Mouse (Mus musculus): ENCODE results near the gene Ybey. TPM values are rescaled to one million over a fixed set of nuclear protein-coding genes. Genes with fewer than 3 reads are reported as not detected.

Gene Ybey
- polyA plus RNA-seq, 1 experiment, result not detected

GRCm38 (mm10) chr10:76489205-76489604 is 20.3 kb upstream of the Ybey start:
- 92% methylated on average over 15 of the region's 15 CpGs for WGBS
- Histone ChIP-seq H3K27ac (ENCODE audit: insufficient read depth, low read depth, low read length) (no peak overlapping the region), H3K4me1 (ENCODE audit: control insufficient read depth, insufficient read depth, low read length) (no peaks in the 10 kb centered on the region), H3K4me3 (ENCODE audit: insufficient read depth, low read depth, low read length) (no peak overlapping the region)
- TF ChIP-seq CTCF (IDR thresholded peaks at IDR 0.05; ENCODE audit: insufficient read depth, low read depth, low read length), result no peak
- no peak for TF ChIP-seq POLR2A (IDR thresholded peaks at IDR 0.05; ENCODE audit: insufficient read depth, low read depth, low read length)

- WGBS, result 96% methylated on average over 8 of the region's 8 CpGs
- no peak for TF ChIP-seq POLR2A (IDR thresholded peaks at IDR 0.05; ENCODE audit: insufficient read depth, low read depth, low read length)
- no peak for TF ChIP-seq CTCF (IDR thresholded peaks at IDR 0.05; ENCODE audit: insufficient read depth, low read depth, low read length)
- Histone ChIP-seq H3K27ac (ENCODE audit: insufficient read depth, low read depth, low read length) (no peak overlapping the region), H3K4me1 (ENCODE audit: control insufficient read depth, insufficient read depth, low read length) (no peaks in the 10 kb centered on the region), H3K4me3 (ENCODE audit: insufficient read depth, low read depth, low read length) (no peak overlapping the region)
Measured at GRCm38 (mm10) chr10:76488265-76488664, 19.4 kb upstream of the Ybey start.

- no peak for TF ChIP-seq CTCF (IDR thresholded peaks at IDR 0.05; ENCODE audit: insufficient read depth, low read depth, low read length)
- TF ChIP-seq POLR2A (IDR thresholded peaks at IDR 0.05; ENCODE audit: insufficient read depth, low read depth, low read length), result no peak
- Histone ChIP-seq H3K4me3 (ENCODE audit: insufficient read depth, low read depth, low read length) (no peak overlapping the region), H3K4me1 (ENCODE audit: control insufficient read depth, insufficient read depth, low read length) (no peaks in the 10 kb centered on the region), H3K27ac (ENCODE audit: insufficient read depth, low read depth, low read length) (no peak overlapping the region)
- WGBS, result 97% methylated on average over 2 of the region's 2 CpGs
Measured at GRCm38 (mm10) chr10:76486302-76486701, 17.4 kb upstream of the Ybey start.

- Histone ChIP-seq H3K4me3 (ENCODE audit: insufficient read depth, low read depth, low read length) (no peak overlapping the region), H3K4me1 (ENCODE audit: control insufficient read depth, insufficient read depth, low read length) (no peaks in the 10 kb centered on the region), H3K27ac (ENCODE audit: insufficient read depth, low read depth, low read length) (no peak overlapping the region)
- TF ChIP-seq POLR2A (IDR thresholded peaks at IDR 0.05; ENCODE audit: insufficient read depth, low read depth, low read length) (no peak), CTCF (IDR thresholded peaks at IDR 0.05; ENCODE audit: insufficient read depth, low read depth, low read length) (no peak)
- WGBS, result 95% methylated on average over 6 of the region's 6 CpGs
Measured at GRCm38 (mm10) chr10:76481480-76481879, 12.6 kb upstream of the Ybey start.

GRCm38 (mm10) chr10:76480851-76481250 is 11.9 kb upstream of the Ybey start:
- no peak for TF ChIP-seq CTCF (IDR thresholded peaks at IDR 0.05; ENCODE audit: insufficient read depth, low read depth, low read length)
- no peak for TF ChIP-seq POLR2A (IDR thresholded peaks at IDR 0.05; ENCODE audit: insufficient read depth, low read depth, low read length)
- Histone ChIP-seq H3K27ac (ENCODE audit: insufficient read depth, low read depth, low read length) (no peak overlapping the region), H3K4me3 (ENCODE audit: insufficient read depth, low read depth, low read length) (no peak overlapping the region), H3K4me1 (ENCODE audit: control insufficient read depth, insufficient read depth, low read length) (no peaks in the 10 kb centered on the region)
- 93% methylated on average over 13 of the region's 13 CpGs for WGBS

- H3K4me1 ChIP-seq (ENCODE audit: control insufficient read depth, insufficient read depth, low read length), result peaks cover 27% of the 10 kb centered on the region
- TF ChIP-seq POLR2A (IDR thresholded peaks at IDR 0.05; ENCODE audit: insufficient read depth, low read depth, low read length), result no peak
- TF ChIP-seq CTCF (IDR thresholded peaks at IDR 0.05; ENCODE audit: insufficient read depth, low read depth, low read length), result no peak
- WGBS, result 80% methylated on average over 5 of the region's 5 CpGs
- H3K27ac ChIP-seq (ENCODE audit: insufficient read depth, low read depth, low read length), result no peak overlapping the region
- no peak overlapping the region for H3K4me3 ChIP-seq (ENCODE audit: insufficient read depth, low read depth, low read length)
Measured at GRCm38 (mm10) chr10:76473759-76474158, 4.8 kb upstream of the Ybey start.

GRCm38 (mm10) chr10:76462721-76463120 is 6.2 kb downstream of the Ybey start:
- Histone ChIP-seq H3K4me1 (ENCODE audit: control insufficient read depth, insufficient read depth, low read length) (no peaks in the 10 kb centered on the region), H3K4me3 (ENCODE audit: insufficient read depth, low read depth, low read length) (no peak overlapping the region), H3K27ac (ENCODE audit: insufficient read depth, low read depth, low read length) (no peak overlapping the region)
- WGBS, result 89% methylated on average over 6 of the region's 6 CpGs
- no peak for TF ChIP-seq POLR2A (IDR thresholded peaks at IDR 0.05; ENCODE audit: insufficient read depth, low read depth, low read length)
- no peak for TF ChIP-seq CTCF (IDR thresholded peaks at IDR 0.05; ENCODE audit: insufficient read depth, low read depth, low read length)

GRCm38 (mm10) chr10:76462312-76462711 is 6.6 kb downstream of the Ybey start:
- WGBS, result 91% methylated on average over 7 of the region's 7 CpGs
- no peaks in the 10 kb centered on the region for H3K4me1 ChIP-seq (ENCODE audit: control insufficient read depth, insufficient read depth, low read length)
- no peak overlapping the region for H3K27ac ChIP-seq (ENCODE audit: insufficient read depth, low read depth, low read length)
- H3K4me3 ChIP-seq (ENCODE audit: insufficient read depth, low read depth, low read length), result no peak overlapping the region
- TF ChIP-seq POLR2A (IDR thresholded peaks at IDR 0.05; ENCODE audit: insufficient read depth, low read depth, low read length), result no peak
- no peak for TF ChIP-seq CTCF (IDR thresholded peaks at IDR 0.05; ENCODE audit: insufficient read depth, low read depth, low read length)

- TF ChIP-seq CTCF (IDR thresholded peaks at IDR 0.05; ENCODE audit: insufficient read depth, low read depth, low read length), result no peak
- 93% methylated on average over 1 of the region's 1 CpGs for WGBS
- Histone ChIP-seq H3K4me3 (ENCODE audit: insufficient read depth, low read depth, low read length) (no peak overlapping the region), H3K4me1 (ENCODE audit: control insufficient read depth, insufficient read depth, low read length) (no peaks in the 10 kb centered on the region), H3K27ac (ENCODE audit: insufficient read depth, low read depth, low read length) (no peak overlapping the region)
Measured at GRCm38 (mm10) chr10:76461255-76461654, 7.7 kb downstream of the Ybey start.

GRCm38 (mm10) chr10:76455289-76455688 is 13.6 kb downstream of the Ybey start:
- no peak for TF ChIP-seq CTCF (IDR thresholded peaks at IDR 0.05; ENCODE audit: insufficient read depth, low read depth, low read length)
- no peak for TF ChIP-seq POLR2A (IDR thresholded peaks at IDR 0.05; ENCODE audit: insufficient read depth, low read depth, low read length)
- H3K4me1 ChIP-seq (ENCODE audit: control insufficient read depth, insufficient read depth, low read length), result no peaks in the 10 kb centered on the region
- H3K27ac ChIP-seq (ENCODE audit: insufficient read depth, low read depth, low read length), result no peak overlapping the region
- no peak overlapping the region for H3K4me3 ChIP-seq (ENCODE audit: insufficient read depth, low read depth, low read length)
- WGBS, result 58% methylated on average over 5 of the region's 5 CpGs

Measured in olfactory bulb, adult 2 months (tissue).